Mouse (Mus musculus): ENCODE measurements at regions not wholly inside any gene's neighbourhood (a gene's known extent, or its start where the extent isn't known, plus 50 kb on each side); places are given as distances from the start of the nearest gene placed in this dataset.

DNA sequence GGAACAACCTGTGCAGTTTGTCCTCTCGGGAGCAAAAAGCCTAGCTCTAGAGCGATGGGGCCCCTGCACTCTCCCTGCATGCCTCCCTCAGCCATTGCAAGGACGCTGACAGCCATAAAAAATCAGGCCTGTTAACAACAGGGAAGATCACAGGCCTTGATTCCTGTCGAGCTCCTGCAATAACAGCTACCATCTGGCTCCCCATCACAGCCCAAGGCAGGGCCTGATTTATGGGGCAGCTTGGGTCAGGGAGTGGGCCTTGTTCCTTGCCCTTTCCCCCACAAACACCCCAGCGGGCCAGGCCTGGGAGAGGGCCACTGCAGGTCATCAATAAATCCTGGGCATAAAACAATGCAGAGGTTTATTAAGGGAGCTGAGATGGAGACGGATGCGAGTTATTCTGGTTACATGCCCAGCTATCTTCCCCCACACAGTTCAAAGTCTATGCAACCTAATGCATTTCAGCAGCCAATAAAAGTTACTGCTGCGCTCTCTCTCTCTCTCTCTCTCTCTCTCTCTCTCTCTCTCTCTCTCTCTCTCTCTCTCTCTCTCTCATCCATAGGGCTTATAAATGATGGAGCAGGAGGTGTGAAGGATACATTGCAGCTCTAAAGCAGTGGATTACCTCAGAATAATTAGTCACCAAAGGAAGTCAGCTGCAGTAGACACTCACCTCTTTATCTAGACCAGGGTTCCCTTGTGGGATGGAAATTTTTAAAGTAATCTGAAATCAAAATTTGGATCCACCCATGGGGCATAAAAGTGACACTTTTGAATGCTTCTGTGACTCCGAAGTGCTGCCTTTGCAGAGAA, 136.9 kb downstream of the Hsd17b3 start:
- H3K4me1 ChIP-seq (ENCODE audit: control insufficient read depth in 1 of 2, insufficient read depth in 2 of 2, low read length in 2 of 2), result no peaks in the 10 kb centered on the region
- TF ChIP-seq NRF1 (IDR thresholded peaks at IDR 0.05; ENCODE audit: insufficient read depth, low read depth, low read length, poor library complexity, severe bottlenecking) (no peak), E2F4 (IDR thresholded peaks at IDR 0.05; ENCODE audit: borderline replicate concordance, low read depth, low read length) (no peak), TBP (IDR thresholded peaks at IDR 0.05; ENCODE audit: low read depth, low read length) (no peak), MAX (IDR thresholded peaks at IDR 0.05; ENCODE audit: low read length) (no peak), MXI1 (IDR thresholded peaks at IDR 0.05; ENCODE audit: low read depth, low read length) (no peak), MYC (IDR thresholded peaks at IDR 0.05; ENCODE audit: low read depth, low read length) (no peak), MAZ (IDR thresholded peaks at IDR 0.05; ENCODE audit: low read depth, low read length) (no peak), UBTF (IDR thresholded peaks at IDR 0.05; ENCODE audit: borderline replicate concordance, insufficient read depth, low read depth, low read length) (no peak)
- no peak overlapping the region for H3K9ac ChIP-seq (ENCODE audit: control insufficient read depth, low read depth, low read length, poor library complexity, severe bottlenecking)
- H3K27ac ChIP-seq (ENCODE audit: control insufficient read depth, low read depth, low read length), result no peak overlapping the region
- H3K9me3 ChIP-seq (replicated peaks; ENCODE audit: insufficient read depth, low read length), result no peaks in the 10 kb centered on the region
- H3K79me2 ChIP-seq (ENCODE audit: control insufficient read depth, insufficient read depth, low read length, poor library complexity), result no peaks in the 10 kb centered on the region
- DNase-seq (ENCODE audit: low read depth, low spot score), result no peak
- H3K36me3 ChIP-seq (ENCODE audit: control insufficient read depth in 1 of 2, insufficient read depth in 2 of 2, low read length in 2 of 2), result no peaks in the 10 kb centered on the region
- no peak overlapping the region for H3K4me3 ChIP-seq (ENCODE audit: control insufficient read depth in 1 of 2, insufficient read depth in 1 of 2, low read depth in 2 of 2, low read length in 2 of 2)
- peaks cover 10 to 16% of the 10 kb centered on the region in 2 experiments for H3K27me3 ChIP-seq (ENCODE audit: control insufficient read depth in 1 of 2, insufficient read depth in 2 of 2, low read length in 2 of 2)

DNA sequence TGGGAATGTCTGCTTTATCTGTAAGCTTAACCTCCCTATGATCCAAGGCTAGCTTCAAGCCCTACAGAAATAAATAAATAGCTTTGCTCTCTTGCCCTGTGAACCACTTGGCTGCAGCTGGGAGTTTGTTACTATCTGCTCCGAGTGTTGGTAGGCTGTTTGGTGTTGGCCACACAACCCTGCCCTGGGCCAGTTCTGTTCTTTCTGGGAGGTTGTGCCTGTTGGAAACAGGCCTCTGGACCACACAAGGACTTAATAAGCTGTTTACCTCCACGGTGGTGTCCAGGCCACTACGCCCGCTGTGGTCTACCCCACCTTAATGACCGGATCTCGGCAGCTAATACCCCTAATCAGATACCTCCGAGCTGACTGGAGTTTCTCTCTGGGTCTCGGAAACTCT, 136.1 kb downstream of the Ercc6l2 start:
- H3K36me3 ChIP-seq (ENCODE audit: control insufficient read depth in 1 of 2, insufficient read depth in 2 of 2, low read length in 2 of 2), result no peaks in the 10 kb centered on the region
- TF ChIP-seq MYB (IDR thresholded peaks at IDR 0.05; ENCODE audit: low read depth, low read length) (no peak), BHLHE40 (IDR thresholded peaks at IDR 0.05; ENCODE audit: borderline replicate concordance, low read depth, low read length) (no peak), POLR2AphosphoS2 (IDR thresholded peaks at IDR 0.05; ENCODE audit: low read length) (no peak), E2F4 (IDR thresholded peaks at IDR 0.05; ENCODE audit: borderline replicate concordance, low read depth, low read length) (no peak), KAT2A (conservative IDR thresholded peaks at IDR 0.05; ENCODE audit: low read depth, low read length) (no peak), USF1 (IDR thresholded peaks at IDR 0.05; ENCODE audit: low read depth, low read length) (no peak)
- no peak for DNase-seq (ENCODE audit: low read depth, low spot score)
- H3K79me2 ChIP-seq (ENCODE audit: control insufficient read depth, insufficient read depth, low read length, poor library complexity), result no peaks in the 10 kb centered on the region
- H3K9ac ChIP-seq (ENCODE audit: control insufficient read depth, low read depth, low read length, poor library complexity, severe bottlenecking), result no peak overlapping the region
- no peaks in the 10 kb centered on the region for H3K9me3 ChIP-seq (replicated peaks; ENCODE audit: insufficient read depth, low read length)
- no peaks in the 10 kb centered on the region for H3K4me1 ChIP-seq (ENCODE audit: control insufficient read depth in 1 of 2, insufficient read depth in 2 of 2, low read length in 2 of 2)
- H3K27me3 ChIP-seq (ENCODE audit: control insufficient read depth in 1 of 2, insufficient read depth in 2 of 2, low read length in 2 of 2), result peaks cover 10 to 15% of the 10 kb centered on the region in 2 experiments
- no peak overlapping the region for H3K4me3 ChIP-seq (ENCODE audit: control insufficient read depth in 1 of 2, insufficient read depth in 1 of 2, low read depth in 2 of 2, low read length in 2 of 2)
- no peak overlapping the region for H3K27ac ChIP-seq (ENCODE audit: control insufficient read depth, low read depth, low read length)

Measured in MEL (cell line).